Mouse (Mus musculus) limb, embryonic 14.5 days (tissue): ENCODE data around the gene Lhfp. TPM values are rescaled to one million over a fixed set of nuclear protein-coding genes. Genes with fewer than 3 reads are reported as not detected.

Experiments
- ATAC-seq: fragments of 200-750 bp; cut with Nextera tagmentation; 2 replicates; pipeline ENCODE4 v1.8.0; 2017; ENCODE audit warnings: low read depth, moderate number of reproducible peaks, moderate TSS enrichment; ENCODE audit not compliant: low FRiP score
- DNase-seq: peaks from one replicate; pipeline ENCODE4 v3.0.0-alpha.2; 2015; ENCODE audit warnings: low spot score
- H3K27ac ChIP-seq: fragments of 300-500 bp; sonication (generic); replicated peaks from 2 replicates; pipeline ENCODE4 v1.5.1; 2014; ENCODE audit warnings: low read depth, mild to moderate bottlenecking, low read length, moderate library complexity, mixed read lengths
- H3K27me3 ChIP-seq: fragments of 300-500 bp; sonication (generic); 2 replicates; pipeline ENCODE4 v1.6.1; 2014; ENCODE audit warnings: low read length, mixed read lengths; ENCODE audit not compliant: control insufficient read depth, insufficient read depth
- H3K36me3 ChIP-seq: fragments of 300-500 bp; sonication (generic); 2 replicates; pipeline ENCODE4 v1.6.1; 2014; ENCODE audit warnings: mild to moderate bottlenecking, low read length, moderate library complexity, mixed read lengths; ENCODE audit not compliant: control insufficient read depth, insufficient read depth
- H3K4me1 ChIP-seq: fragments of 300-500 bp; sonication (generic); 2 replicates; pipeline ENCODE4 v1.6.1; 2014; ENCODE audit warnings: antibody characterized with exemption, low read length, mixed read lengths; ENCODE audit not compliant: control insufficient read depth, insufficient read depth
- H3K4me2 ChIP-seq: fragments of 300-500 bp; sonication (generic); replicated peaks from 2 replicates; pipeline ENCODE4 v1.6.1; 2014; ENCODE audit warnings: low read depth, mild to moderate bottlenecking, low read length, moderate library complexity; ENCODE audit not compliant: severe bottlenecking
- H3K4me3 ChIP-seq: fragments of 300-500 bp; sonication (generic); replicated peaks from 2 replicates; pipeline ENCODE4 v1.5.1; 2014; ENCODE audit warnings: low read length
- H3K9ac ChIP-seq: fragments of 300-500 bp; sonication (generic); 2 replicates; pipeline ENCODE4 v1.6.1; 2014; ENCODE audit warnings: mild to moderate bottlenecking, low read depth, low read length, moderate library complexity; ENCODE audit not compliant: severe bottlenecking
- H3K9me3 ChIP-seq: fragments of 300-500 bp; sonication (generic); 2 replicates; pipeline ENCODE4 v1.6.1; 2016; ENCODE audit warnings: low read length; ENCODE audit not compliant: control insufficient read depth
- POLR2A ChIP-seq: fragments of 200-500 bp; IDR thresholded peaks from 2 replicates; pipeline ENCODE4 v1.8.0; 2012; ENCODE audit warnings: inconsistent platforms, mild to moderate bottlenecking, moderate library complexity, borderline replicate concordance; ENCODE audit not compliant: insufficient read depth, insufficient read length; ENCODE audit errors: extremely low read depth
- WGBS: fragments of 180-500 bp; shearing (Covaris S2); extraction: QIAGEN DNeasy Blood & Tissue Kit; methylation state at CpG from one replicate; pipeline ENCODE4 v1.1.7; 2014; 5-methylcytosine and 5-hydroxymethylcytosine counted together
- polyA plus RNA-seq, 2 experiments: library from polyadenylated mRNA; depleted of rRNA in 1 of 2; stranded (reverse) in 1 of 2; unstranded in 1 of 2; fragments of >200 nt; fragmentation: Nextera tagmentation in 1 of 2; extraction: Ambion mirVana in 1 of 2; gene quantifications; 2 replicates each; pipeline versions ENCODE4 v1.2.1 to v1.2.3; 2012 to 2014

Gene Lhfp
- polyA plus RNA-seq, 2 experiments, result 83.3 to 94.0 TPM

GRCm38 (mm10) chr3:53145526-53145925, 104.2 kb downstream of the Lhfp start:
- no peak for TF ChIP-seq POLR2A
- H3K27me3 ChIP-seq, result no peaks in the 10 kb centered on the region
- no peaks in the 10 kb centered on the region for H3K36me3 ChIP-seq
- H3K4me1 ChIP-seq, result no peaks in the 10 kb centered on the region
- no peak overlapping the region for H3K4me2 ChIP-seq
- WGBS, result 65% methylated on average over 2 of the region's 2 CpGs
- DNase-seq (no peak), ATAC-seq (no peak)
- H3K9ac ChIP-seq, result no peak overlapping the region
- H3K4me3 ChIP-seq, result no peak overlapping the region
- H3K9me3 ChIP-seq, result no peaks in the 10 kb centered on the region
- no peak overlapping the region for H3K27ac ChIP-seq

- Histone ChIP-seq H3K27ac (no peak overlapping the region), H3K4me1 (no peaks in the 10 kb centered on the region), H3K36me3 (no peaks in the 10 kb centered on the region), H3K9me3 (no peaks in the 10 kb centered on the region), H3K9ac (no peak overlapping the region), H3K4me3 (no peak overlapping the region), H3K4me2 (no peak overlapping the region), H3K27me3 (no peaks in the 10 kb centered on the region)
- ATAC-seq (no peak), DNase-seq (no peak)
- no peak for TF ChIP-seq POLR2A
- WGBS, result 85% methylated on average over 5 of the region's 5 CpGs
Measured at GRCm38 (mm10) chr3:53145946-53146345, 104.6 kb downstream of the Lhfp start.

GRCm38 (mm10) chr3:53147001-53147400, 105.7 kb downstream of the Lhfp start:
- no peak for DNase-seq
- no peaks in the 10 kb centered on the region for H3K36me3 ChIP-seq
- no peak overlapping the region for H3K27ac ChIP-seq
- H3K4me1 ChIP-seq, result no peaks in the 10 kb centered on the region
- WGBS, result 86% methylated on average over 5 of the region's 5 CpGs
- no peaks in the 10 kb centered on the region for H3K9me3 ChIP-seq
- no peaks in the 10 kb centered on the region for H3K27me3 ChIP-seq
- no peak for ATAC-seq
- H3K4me2 ChIP-seq, result no peak overlapping the region
- no peak for TF ChIP-seq POLR2A
- H3K4me3 ChIP-seq, result no peak overlapping the region
- H3K9ac ChIP-seq, result no peak overlapping the region

GRCm38 (mm10) chr3:53148751-53149150, 107.4 kb downstream of the Lhfp start:
- H3K9ac ChIP-seq, result no peak overlapping the region
- no peaks in the 10 kb centered on the region for H3K27me3 ChIP-seq
- no peak for TF ChIP-seq POLR2A
- DNase-seq, result no peak
- no peaks in the 10 kb centered on the region for H3K36me3 ChIP-seq
- H3K4me3 ChIP-seq, result no peak overlapping the region
- 81% methylated on average over 3 of the region's 3 CpGs for WGBS
- H3K4me1 ChIP-seq, result no peaks in the 10 kb centered on the region
- H3K9me3 ChIP-seq, result peaks cover 4% of the 10 kb centered on the region; the same call in 1 of the 2 replicates
- H3K4me2 ChIP-seq, result no peak overlapping the region
- no peak overlapping the region for H3K27ac ChIP-seq
- ATAC-seq, result no peak

GRCm38 (mm10) chr3:53149625-53150320, 108.4 kb downstream of the Lhfp start:
- TF ChIP-seq POLR2A, result no peak
- Histone ChIP-seq H3K9ac (no peak overlapping the region), H3K27ac (no peak overlapping the region), H3K36me3 (no peaks in the 10 kb centered on the region), H3K9me3 (peaks cover 4% of the 10 kb centered on the region; the same call in 1 of the 2 replicates), H3K4me1 (no peaks in the 10 kb centered on the region), H3K4me2 (no peak overlapping the region), H3K27me3 (no peaks in the 10 kb centered on the region), H3K4me3 (no peak overlapping the region)
- no peak for ATAC-seq
- no peak for DNase-seq
- 90% methylated on average over 7 of the region's 7 CpGs for WGBS

GRCm38 (mm10) chr3:53151081-53151480, 109.8 kb downstream of the Lhfp start:
- no peaks in the 10 kb centered on the region for H3K27me3 ChIP-seq
- H3K9me3 ChIP-seq, result peaks cover 4% of the 10 kb centered on the region; the same call in 1 of the 2 replicates
- H3K4me1 ChIP-seq, result no peaks in the 10 kb centered on the region
- no peak for DNase-seq
- H3K4me3 ChIP-seq, result no peak overlapping the region
- no peak for TF ChIP-seq POLR2A
- H3K36me3 ChIP-seq, result no peaks in the 10 kb centered on the region
- WGBS, result 59% methylated on average over 1 of the region's 1 CpGs
- H3K27ac ChIP-seq, result no peak overlapping the region
- no peak overlapping the region for H3K4me2 ChIP-seq
- no peak overlapping the region for H3K9ac ChIP-seq
- no peak for ATAC-seq
